Mouse (Mus musculus) hindbrain, embryonic 14.5 days (tissue): Measurements from ENCODE around the gene Btg3. TPM values are rescaled to one million over a fixed set of nuclear protein-coding genes. Genes with fewer than 3 reads are reported as not detected.

Experiments used
- ATAC-seq: fragments of 200-750 bp; cut with Nextera tagmentation; 2 replicates; pipeline ENCODE4 v1.8.0; 2017; ENCODE audit warnings: moderate number of reproducible peaks, mild to moderate bottlenecking, moderate TSS enrichment, moderate library complexity; ENCODE audit not compliant: low FRiP score
- DNase-seq: peaks from one replicate; pipeline ENCODE4 v3.0.0-alpha.2; 2015; ENCODE audit warnings: low spot score
- H3K27ac ChIP-seq: fragments of 300-500 bp; sonication (generic); 2 replicates; pipeline ENCODE4 v1.5.1; 2014; ENCODE audit warnings: mild to moderate bottlenecking, moderate library complexity
- H3K27me3 ChIP-seq: fragments of 300-500 bp; sonication (generic); 2 replicates; pipeline ENCODE4 v1.6.1; 2014; ENCODE audit warnings: mild to moderate bottlenecking, low read length, mixed read lengths; ENCODE audit not compliant: control insufficient read depth, insufficient read depth
- H3K36me3 ChIP-seq: fragments of 300-500 bp; sonication (generic); replicated peaks from 2 replicates; pipeline ENCODE4 v1.6.1; 2014; ENCODE audit not compliant: control insufficient read depth, insufficient read depth
- H3K4me1 ChIP-seq: fragments of 300-500 bp; sonication (generic); replicated peaks from 2 replicates; pipeline ENCODE4 v1.6.1; 2014; ENCODE audit warnings: antibody characterized with exemption, low read length, mixed read lengths; ENCODE audit not compliant: control insufficient read depth, insufficient read depth
- H3K4me2 ChIP-seq: fragments of 300-500 bp; sonication (generic); replicated peaks from 2 replicates; pipeline ENCODE4 v1.6.1; 2014; ENCODE audit warnings: mild to moderate bottlenecking, moderate library complexity
- H3K4me3 ChIP-seq: fragments of 300-500 bp; sonication (generic); replicated peaks from 2 replicates; pipeline ENCODE4 v1.5.1; 2014; ENCODE audit warnings: mild to moderate bottlenecking, low read length
- H3K9ac ChIP-seq: fragments of 300-500 bp; sonication (generic); 2 replicates; pipeline ENCODE4 v1.6.1; 2014
- H3K9me3 ChIP-seq: fragments of 300-500 bp; sonication (generic); 2 replicates; pipeline ENCODE4 v1.6.1; 2016; ENCODE audit warnings: low read length; ENCODE audit not compliant: control insufficient read depth
- WGBS: fragments of 180-500 bp; shearing (Covaris S2); extraction: QIAGEN DNeasy Blood & Tissue Kit; methylation state at CpG from one replicate; pipeline ENCODE4 v1.1.7; 2014; 5-methylcytosine and 5-hydroxymethylcytosine counted together
- polyA plus RNA-seq: library from polyadenylated mRNA; unstranded; fragments of >200 nt; fragmentation: Nextera tagmentation; extraction: Ambion mirVana; gene quantifications from 2 replicates; pipeline ENCODE4 v1.2.1, GENCODE M21; 2014

The Btg3 gene
- polyA plus RNA-seq, 1 experiment from 2014 or later: 20.4 TPM

- no peak overlapping the region for H3K4me2 ChIP-seq
- peaks cover 2% of the 10 kb centered on the region; the same call in 1 of the 2 replicates for H3K4me1 ChIP-seq
- ATAC-seq: no peak
- H3K36me3 ChIP-seq: peaks cover 79% of the 10 kb centered on the region
- H3K9ac ChIP-seq: no peak overlapping the region
- H3K9me3 ChIP-seq: no peaks in the 10 kb centered on the region
- 93% methylated on average over 12 of the region's 12 CpGs for WGBS
- no peak for DNase-seq
- H3K4me3 ChIP-seq: no peak overlapping the region
- no peaks in the 10 kb centered on the region for H3K27me3 ChIP-seq
- no peak overlapping the region for H3K27ac ChIP-seq
Measured at GRCm38 (mm10) chr16:78327999-78328398, 49.0 kb downstream of the Btg3 start.

- Histone ChIP-seq H3K9me3 (no peaks in the 10 kb centered on the region), H3K4me1 (peaks cover 6% of the 10 kb centered on the region; the same call in 1 of the 2 replicates), H3K27me3 (no peaks in the 10 kb centered on the region), H3K27ac (no peak overlapping the region), H3K36me3 (peaks cover 75% of the 10 kb centered on the region), H3K9ac (no peak overlapping the region), H3K4me3 (no peak overlapping the region), H3K4me2 (no peak overlapping the region)
- ATAC-seq (no peak), DNase-seq (no peak)
- 89% methylated on average over 7 of the region's 7 CpGs for WGBS
Measured at GRCm38 (mm10) chr16:78327562-78327961, 49.4 kb downstream of the Btg3 start.

GRCm38 (mm10) chr16:78325972-78326848, 50.8 kb downstream of the Btg3 start:
- WGBS: 80% methylated on average over 27 of the region's 27 CpGs
- H3K4me1 ChIP-seq: peaks cover 18% of the 10 kb centered on the region
- H3K9me3 ChIP-seq: no peaks in the 10 kb centered on the region
- peaks cover 62% of the 10 kb centered on the region for H3K36me3 ChIP-seq
- no peak overlapping the region for H3K4me3 ChIP-seq
- no peak overlapping the region for H3K9ac ChIP-seq
- H3K27me3 ChIP-seq: no peaks in the 10 kb centered on the region
- DNase-seq (no peak), ATAC-seq (no peak)
- H3K27ac ChIP-seq: no peak overlapping the region
- no peak overlapping the region for H3K4me2 ChIP-seq

- no peak overlapping the region for H3K4me3 ChIP-seq
- H3K9ac ChIP-seq: peak overlapping the region; percentile 5; the same call in 1 of the 2 replicates
- H3K36me3 ChIP-seq: peaks cover 22% of the 10 kb centered on the region
- H3K27me3 ChIP-seq: no peaks in the 10 kb centered on the region
- peaks cover 27% of the 10 kb centered on the region for H3K4me1 ChIP-seq
- DNase-seq (peak; percentile 40), ATAC-seq (no peak)
- no peaks in the 10 kb centered on the region for H3K9me3 ChIP-seq
- peak overlapping the region; percentile 38; the same call in 1 of the 2 replicates for H3K27ac ChIP-seq
- peak overlapping the region; percentile 31 for H3K4me2 ChIP-seq
- WGBS: 10% methylated on average over 7 of the region's 7 CpGs
Measured at GRCm38 (mm10) chr16:78322140-78322539, 54.9 kb downstream of the Btg3 start.

GRCm38 (mm10) chr16:78321559-78321958, 55.4 kb downstream of the Btg3 start:
- Histone ChIP-seq H3K9me3 (no peaks in the 10 kb centered on the region), H3K27ac (peak overlapping the region; percentile 38; the same call in 1 of the 2 replicates), H3K4me3 (no peak overlapping the region), H3K27me3 (no peaks in the 10 kb centered on the region), H3K9ac (no peak overlapping the region), H3K36me3 (peaks cover 16% of the 10 kb centered on the region), H3K4me2 (peak overlapping the region; percentile 31), H3K4me1 (peaks cover 27% of the 10 kb centered on the region)
- DNase-seq (no peak), ATAC-seq (no peak)
- WGBS: 4% methylated on average over 7 of the region's 7 CpGs

- WGBS: 71% methylated on average over 7 of the region's 7 CpGs
- DNase-seq (no peak), ATAC-seq (no peak)
- Histone ChIP-seq H3K27me3 (no peaks in the 10 kb centered on the region), H3K36me3 (no peaks in the 10 kb centered on the region), H3K9me3 (no peaks in the 10 kb centered on the region), H3K4me2 (no peak overlapping the region), H3K27ac (no peak overlapping the region), H3K4me1 (peaks cover 28% of the 10 kb centered on the region), H3K9ac (no peak overlapping the region), H3K4me3 (no peak overlapping the region)
Measured at GRCm38 (mm10) chr16:78319711-78320110, 57.3 kb downstream of the Btg3 start.

- no peak overlapping the region for H3K27ac ChIP-seq
- no peak overlapping the region for H3K4me2 ChIP-seq
- no peaks in the 10 kb centered on the region for H3K9me3 ChIP-seq
- 89% methylated on average over 7 of the region's 7 CpGs for WGBS
- DNase-seq (no peak), ATAC-seq (no peak)
- H3K4me1 ChIP-seq: peaks cover 43% of the 10 kb centered on the region
- H3K4me3 ChIP-seq: no peak overlapping the region
- H3K9ac ChIP-seq: no peak overlapping the region
- no peaks in the 10 kb centered on the region for H3K36me3 ChIP-seq
- no peaks in the 10 kb centered on the region for H3K27me3 ChIP-seq
Measured at GRCm38 (mm10) chr16:78317960-78318359, 59.0 kb downstream of the Btg3 start.

- no peak for DNase-seq
- Histone ChIP-seq H3K9ac (no peak overlapping the region), H3K27me3 (no peaks in the 10 kb centered on the region), H3K4me2 (no peak overlapping the region), H3K27ac (no peak overlapping the region), H3K4me1 (peaks cover 33% of the 10 kb centered on the region), H3K36me3 (no peaks in the 10 kb centered on the region), H3K9me3 (no peaks in the 10 kb centered on the region), H3K4me3 (no peak overlapping the region)
- 84% methylated on average over 9 of the region's 9 CpGs for WGBS
- ATAC-seq: no peak
Measured at GRCm38 (mm10) chr16:78316849-78317248, 60.1 kb downstream of the Btg3 start.

- Histone ChIP-seq H3K4me3 (no peak overlapping the region), H3K9me3 (no peaks in the 10 kb centered on the region), H3K4me1 (peaks cover 19% of the 10 kb centered on the region), H3K9ac (peak overlapping the region; percentile 9; the same call in 1 of the 2 replicates), H3K27me3 (no peaks in the 10 kb centered on the region), H3K4me2 (peak overlapping the region; percentile 45), H3K36me3 (0 out of 2 replicates have a peak, but pooled peaks cover 2% of the 10 kb centered on the region), H3K27ac (peak overlapping the region; percentile 53)
- no peak for DNase-seq
- ATAC-seq: no peak
- WGBS: 27% methylated on average over 6 of the region's 6 CpGs
Measured at GRCm38 (mm10) chr16:78314026-78314425, 63.0 kb downstream of the Btg3 start.
